Mouse (Mus musculus): ENCODE measurements around the gene Kcna2. TPM values are rescaled to one million over a fixed set of nuclear protein-coding genes. Genes with fewer than 3 reads are reported as not detected.

Kcna2 gene
- 1 to 10 TPM; 2.2 to 3.3 TPM for total RNA-seq (2021)
- long read RNA-seq, experiment 1, partial matches to known transcripts: 0 of 1 reads
- long read RNA-seq, experiment 1, other reads (novel, unspliced or antisense): 1 of 1 reads
- long read RNA-seq, experiment 2: 0 reads

DNA sequence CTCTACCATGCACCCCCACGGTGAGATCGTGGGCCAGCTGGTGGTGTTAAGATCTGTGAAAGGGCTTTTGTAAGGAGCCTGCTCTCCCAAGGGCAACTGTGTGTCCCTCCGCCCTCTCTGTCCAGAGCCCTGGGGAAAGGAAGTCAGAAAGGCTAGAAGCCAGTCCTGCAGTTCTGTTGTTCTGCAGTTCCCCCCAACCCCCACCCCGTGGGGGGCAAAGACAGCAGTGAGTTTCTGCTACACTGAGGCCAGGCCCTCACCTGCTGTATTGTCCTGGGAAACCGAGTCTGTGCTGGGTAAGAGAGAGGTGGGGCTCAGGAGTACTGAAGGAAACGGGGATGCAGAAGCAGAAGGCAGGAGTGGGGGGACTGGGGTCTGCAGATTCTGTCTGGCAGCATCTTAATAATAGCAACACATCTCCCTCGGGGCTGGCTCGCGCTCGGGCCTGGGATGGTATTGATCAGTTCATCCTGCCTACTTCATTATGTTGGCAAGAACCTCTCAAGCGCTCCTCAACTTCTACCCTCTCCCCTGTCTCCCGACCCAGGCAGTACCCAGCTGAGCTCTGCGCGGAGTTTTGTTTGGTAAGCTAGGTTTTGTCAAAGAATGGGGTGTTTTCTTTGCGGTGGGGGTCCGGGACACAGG lies at the start of gene Kcna2:
Kcna2 (plus strand) TSS at position 336 of the 645 bp plus-strand sequence.
- intact Hi-C loops (cut with DNase I; ENCODE audit: low total_unique reads): no loop called here

DNA sequence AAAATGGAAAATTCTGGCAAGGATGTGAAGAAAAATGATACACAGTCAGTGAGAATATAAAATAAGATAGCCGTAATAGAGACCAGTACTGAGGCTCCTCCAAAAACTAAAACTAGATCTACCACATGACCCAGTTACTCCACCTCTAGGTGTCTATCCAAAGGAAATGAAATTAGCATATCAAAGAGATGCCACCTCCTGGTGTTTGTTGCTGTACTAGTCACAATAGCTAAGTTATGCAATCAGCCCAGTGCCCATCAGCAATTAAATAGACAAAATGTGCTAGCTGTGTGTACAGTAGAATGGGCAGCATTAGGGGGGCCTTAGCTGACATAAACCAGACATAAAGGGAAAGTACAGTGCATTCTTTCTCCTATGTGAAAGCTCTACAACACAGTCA lies 39.5 kb upstream of the Kcna2 start:
- no peak for DNase-seq
- intact Hi-C loops (cut with DNase I; ENCODE audit: low total_unique reads): no loop called here

More for the DNA sequence above, at the start of gene Kcna2:
- DNase-seq: no peak

GRCm38 (mm10) chr3:107062771-107063170 lies 38.2 kb upstream of the Kcna2 start:
- intact Hi-C loops (cut with DNase I; ENCODE audit: low total_unique reads): no loop called here
- no peak for DNase-seq

DNA sequence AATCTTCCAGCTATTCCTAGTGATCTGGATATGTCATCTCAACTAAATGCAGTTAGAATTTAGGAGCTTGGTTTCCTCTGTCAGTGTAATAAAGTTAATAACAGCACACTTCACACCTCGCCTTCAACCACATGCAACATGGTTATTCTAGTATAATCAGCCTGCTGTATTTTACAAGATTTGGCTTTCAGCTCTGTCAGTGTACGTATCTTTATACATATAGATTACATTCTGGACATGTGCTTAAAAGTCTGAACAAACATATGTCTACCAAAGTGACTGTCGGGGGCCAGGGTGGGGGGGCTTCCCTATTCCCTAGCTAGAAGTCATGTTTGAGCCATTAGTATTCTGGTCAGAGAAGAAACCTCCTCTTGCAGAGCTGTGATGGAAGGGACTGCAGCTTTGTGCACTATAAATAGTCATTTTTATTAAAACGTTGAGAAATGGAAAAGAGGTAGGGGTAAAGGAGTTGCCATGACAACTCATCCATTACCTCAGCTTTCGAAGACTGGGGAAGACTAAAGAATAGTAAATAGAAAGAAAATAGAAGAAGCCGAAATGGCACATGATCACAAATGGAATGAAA lies 35.3 kb upstream of the Kcna2 start:
- DNase-seq: no peak
- intact Hi-C loops (cut with DNase I; ENCODE audit: low total_unique reads): no loop called here

GRCm38 (mm10) chr3:107066165-107066850 lies 34.6 kb upstream of the Kcna2 start:
- intact Hi-C loops (cut with DNase I; ENCODE audit: low total_unique reads): no loop called here
- no peak for DNase-seq

DNA sequence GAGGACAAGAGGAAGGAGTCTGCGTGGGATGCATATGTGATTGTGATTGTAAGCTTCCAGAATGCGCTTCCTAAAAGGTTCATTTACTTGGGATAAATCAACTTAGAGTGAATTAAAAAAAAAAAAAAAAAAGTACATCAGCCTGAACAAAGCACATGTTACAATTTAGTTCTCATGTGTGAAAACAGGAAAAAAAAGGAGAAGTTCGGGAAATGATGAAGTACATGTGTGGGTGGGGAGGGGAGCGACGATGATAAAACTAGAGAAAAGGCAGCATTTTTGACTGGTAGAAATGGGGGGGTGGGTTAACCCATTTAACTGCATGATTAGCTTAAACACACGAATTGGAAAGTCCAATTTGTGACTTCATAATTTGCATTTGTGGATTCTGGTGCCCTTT lies 33.7 kb upstream of the Kcna2 start:
- intact Hi-C loops (cut with DNase I; ENCODE audit: low total_unique reads): no loop called here
- DNase-seq: no peak

DNA sequence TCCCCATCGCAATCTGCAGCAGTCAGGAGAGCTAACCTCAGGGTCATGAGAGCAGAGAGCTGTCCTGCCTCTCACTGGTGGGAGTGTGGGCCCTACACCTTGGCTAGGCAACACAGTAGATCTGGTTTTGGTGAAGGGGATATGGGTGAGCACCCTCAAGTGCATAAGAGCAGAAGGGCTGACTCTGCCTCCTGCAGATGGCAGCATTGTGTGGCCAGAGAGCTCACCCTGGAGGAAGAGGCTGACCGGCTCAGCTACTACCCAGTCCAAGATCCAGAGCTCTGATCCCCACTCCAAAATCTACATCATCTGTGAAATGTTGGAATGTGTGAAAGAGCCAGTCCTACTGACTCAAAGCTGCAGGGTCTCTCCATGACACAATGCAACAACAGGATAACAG lies 27.1 kb upstream of the Kcna2 start:
- intact Hi-C loops (cut with DNase I; ENCODE audit: low total_unique reads): no loop called here
- DNase-seq: no peak

GRCm38 (mm10) chr3:107075705-107076104 lies 25.2 kb upstream of the Kcna2 start:
- DNase-seq: no peak
- intact Hi-C loops (cut with DNase I; ENCODE audit: low total_unique reads): no loop called here

DNA sequence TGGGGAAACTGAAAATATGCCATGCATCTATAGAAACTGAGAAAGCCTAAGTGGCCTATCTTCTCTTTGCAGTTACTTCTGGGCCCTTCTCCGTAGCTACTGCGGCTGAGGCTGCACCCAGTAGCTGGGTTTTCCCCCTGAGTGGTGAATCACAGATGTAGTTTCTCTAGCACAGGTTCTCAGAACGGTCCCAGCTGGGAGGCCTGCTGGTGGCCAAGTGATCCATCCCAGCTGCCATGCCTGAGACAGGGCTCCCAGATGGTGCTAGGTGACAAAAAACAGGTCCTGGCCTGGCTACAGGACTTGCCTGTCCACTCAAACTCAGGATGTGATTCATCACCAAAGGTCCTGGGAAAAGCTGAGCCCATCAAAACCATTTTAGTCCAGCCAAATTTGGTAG lies 24.3 kb upstream of the Kcna2 start:
- intact Hi-C loops (cut with DNase I; ENCODE audit: low total_unique reads): no loop called here
- DNase-seq: no peak

DNA sequence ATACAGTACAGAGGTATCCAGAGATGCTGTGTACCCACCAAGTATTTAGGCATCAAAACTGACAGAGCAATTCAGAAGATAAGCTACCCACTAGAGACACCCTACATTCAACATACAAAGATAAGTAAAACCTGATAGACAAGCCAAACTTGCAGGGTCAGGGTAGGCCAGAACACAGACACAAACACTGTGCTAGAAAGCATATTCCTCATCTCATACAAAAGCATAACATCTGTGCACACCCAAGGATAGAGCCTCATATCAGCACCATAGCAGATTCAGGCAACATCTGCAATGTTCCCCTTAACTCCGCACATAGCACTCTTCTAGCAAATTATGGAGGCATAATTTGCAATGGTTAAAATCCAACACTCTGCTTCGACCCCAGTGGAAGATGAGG lies 23.8 kb upstream of the Kcna2 start:
- intact Hi-C loops (cut with DNase I; ENCODE audit: low total_unique reads): no loop called here
- no peak for DNase-seq

- intact Hi-C loops (cut with DNase I; ENCODE audit: low total_unique reads): no loop called here
These were observed 20.1 kb upstream of the Kcna2 start for GRCm38 (mm10) chr3:107080803-107081202.

DNA sequence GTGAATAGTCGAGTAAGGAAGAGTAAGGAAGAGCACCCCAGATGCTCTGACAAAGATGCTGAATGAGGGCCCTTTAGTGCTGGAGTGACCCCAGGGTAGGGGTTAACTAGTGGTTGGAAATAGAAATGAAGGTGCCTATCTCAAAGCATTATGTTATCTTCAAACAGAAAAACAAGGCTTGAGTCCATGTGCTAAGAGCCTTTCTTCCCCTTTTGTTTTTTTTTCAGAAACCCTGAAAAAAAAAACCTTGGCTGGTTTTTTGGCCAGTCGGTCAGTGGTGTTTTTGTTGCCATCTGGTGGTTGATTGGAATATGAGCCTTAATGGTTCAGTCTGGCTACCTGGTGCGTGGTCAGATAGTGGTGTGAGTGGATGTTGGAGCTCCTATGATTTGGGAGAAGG lies 19.7 kb upstream of the Kcna2 start:
- intact Hi-C loops (cut with DNase I; ENCODE audit: low total_unique reads): no loop called here

More at GRCm38 (mm10) chr3:107080803-107081202, 20.1 kb upstream of the Kcna2 start:
- no peak for DNase-seq

DNA sequence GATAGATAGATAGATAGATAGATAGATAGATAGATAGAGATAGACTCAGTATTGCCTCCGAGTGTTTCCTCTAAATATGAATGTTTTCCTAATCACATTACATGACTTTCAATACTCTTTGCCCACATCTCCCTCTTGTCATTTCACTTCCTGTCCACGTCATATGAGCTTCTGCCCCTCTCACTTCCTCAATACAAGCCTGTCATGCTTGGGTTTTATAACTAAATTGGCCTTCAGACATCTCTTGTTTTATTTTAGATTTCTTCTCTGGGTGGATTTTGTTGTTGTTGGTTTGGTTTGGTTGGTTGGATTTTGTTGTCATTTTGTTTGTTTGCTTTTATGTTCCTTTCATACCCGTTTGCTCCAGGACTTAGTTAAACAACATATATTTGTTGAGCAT lies 16.4 kb upstream of the Kcna2 start:
- intact Hi-C loops (cut with DNase I; ENCODE audit: low total_unique reads): no loop called here
- DNase-seq: no peak

More for the DNA sequence above, 19.7 kb upstream of the Kcna2 start:
- DNase-seq: no peak

DNA sequence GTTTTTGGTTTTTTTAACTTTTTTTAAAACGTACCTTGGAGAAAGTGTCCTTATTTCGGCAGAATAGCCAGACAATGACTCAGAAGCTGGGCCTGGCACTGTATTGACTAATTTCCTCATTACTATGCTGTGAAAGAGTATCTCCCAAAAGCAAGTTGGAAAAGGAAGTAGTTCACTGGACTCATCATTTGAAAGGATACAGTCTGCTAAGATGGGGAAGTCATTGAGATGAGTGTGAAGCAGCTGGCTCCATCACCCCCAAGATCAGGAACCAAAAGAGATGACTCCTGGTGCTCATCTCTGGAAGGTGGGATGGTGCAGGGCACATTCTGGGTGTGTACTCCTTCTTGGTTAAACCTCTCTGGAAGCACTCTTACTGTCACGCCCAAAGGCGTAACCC lies 13.5 kb upstream of the Kcna2 start:
- intact Hi-C loops (cut with DNase I; ENCODE audit: low total_unique reads): no loop called here
- no peak for DNase-seq

GRCm38 (mm10) chr3:107088820-107089219 lies 12.1 kb upstream of the Kcna2 start:
- no peak for DNase-seq
- intact Hi-C loops (cut with DNase I; ENCODE audit: low total_unique reads): no loop called here

DNA sequence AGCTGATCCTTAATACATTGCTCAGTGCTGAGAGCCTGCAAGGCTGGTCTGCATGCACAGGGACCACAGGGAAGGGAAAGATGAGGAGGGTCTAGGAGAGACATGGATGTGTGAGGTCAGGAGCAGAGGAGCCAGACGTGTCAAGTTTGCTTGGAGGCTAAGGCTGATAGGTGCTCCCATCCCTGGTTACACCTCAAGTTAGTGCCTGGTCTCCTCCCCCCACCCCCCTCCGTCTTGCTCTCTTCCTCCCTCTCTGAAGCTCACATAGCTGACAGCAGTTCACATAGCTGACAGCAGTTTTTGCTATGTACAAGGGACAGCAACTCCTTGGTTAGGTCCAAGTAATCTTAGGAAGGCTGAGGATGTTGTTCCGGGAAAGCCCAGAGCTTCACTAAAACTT lies 11.5 kb upstream of the Kcna2 start:
- intact Hi-C loops (cut with DNase I; ENCODE audit: low total_unique reads): no loop called here
- no peak for DNase-seq

GRCm38 (mm10) chr3:107090001-107090400 lies 10.9 kb upstream of the Kcna2 start:
- intact Hi-C loops (cut with DNase I; ENCODE audit: low total_unique reads): loop anchor here (5.0 kb wide), 1 partner anchor 97 kb away; no protein-coding TSS in a partner anchor
- no peak for DNase-seq

DNA sequence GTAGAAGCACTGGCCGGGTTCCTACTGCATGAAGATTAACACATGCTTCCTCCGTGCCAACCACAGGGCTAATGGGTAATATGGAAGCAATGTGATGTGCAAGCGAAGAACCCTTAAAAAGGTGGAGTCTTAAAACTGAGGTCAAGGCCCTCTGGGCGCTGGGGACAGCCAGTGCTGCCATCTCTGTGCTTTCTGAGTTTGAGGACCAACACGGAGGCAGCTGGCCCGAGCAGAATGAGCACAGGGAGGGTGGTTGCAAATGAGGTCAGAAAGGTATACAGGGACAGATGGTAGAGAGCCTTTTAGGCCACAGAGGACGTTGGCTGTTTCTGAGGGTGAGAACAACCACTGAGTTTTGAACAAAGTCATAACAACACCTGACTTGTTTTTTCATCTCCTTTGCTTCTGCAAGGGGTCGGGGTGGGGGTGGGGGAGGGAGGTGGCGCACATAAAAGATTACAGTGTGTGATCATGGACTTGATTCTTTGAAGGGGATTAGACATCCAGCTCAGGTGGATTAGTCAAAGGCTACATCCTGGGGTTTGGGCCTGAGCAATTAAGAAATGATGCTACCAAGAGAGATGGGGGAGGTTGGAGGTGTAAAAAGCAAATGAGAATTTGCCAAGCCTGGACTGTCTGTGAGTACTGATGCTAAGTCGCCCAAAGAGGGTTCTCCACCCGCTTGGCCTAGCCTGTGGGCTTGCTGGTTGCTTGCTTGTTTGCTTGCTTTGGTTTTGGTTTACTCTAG lies 10.4 kb upstream of the Kcna2 start:
- no peak for DNase-seq
- intact Hi-C loops (cut with DNase I; ENCODE audit: low total_unique reads): loop anchor here (5.0 kb wide), 1 partner anchor 97 kb away; no protein-coding TSS in a partner anchor

- intact Hi-C loops (cut with DNase I; ENCODE audit: low total_unique reads): loop anchor here (2.0 to 5.0 kb wide), 2 partner anchors 55 to 93 kb away; no protein-coding TSS in a partner anchor
- no peak for DNase-seq
These were observed 6.9 kb upstream of the Kcna2 start for GRCm38 (mm10) chr3:107094028-107094427.

DNA sequence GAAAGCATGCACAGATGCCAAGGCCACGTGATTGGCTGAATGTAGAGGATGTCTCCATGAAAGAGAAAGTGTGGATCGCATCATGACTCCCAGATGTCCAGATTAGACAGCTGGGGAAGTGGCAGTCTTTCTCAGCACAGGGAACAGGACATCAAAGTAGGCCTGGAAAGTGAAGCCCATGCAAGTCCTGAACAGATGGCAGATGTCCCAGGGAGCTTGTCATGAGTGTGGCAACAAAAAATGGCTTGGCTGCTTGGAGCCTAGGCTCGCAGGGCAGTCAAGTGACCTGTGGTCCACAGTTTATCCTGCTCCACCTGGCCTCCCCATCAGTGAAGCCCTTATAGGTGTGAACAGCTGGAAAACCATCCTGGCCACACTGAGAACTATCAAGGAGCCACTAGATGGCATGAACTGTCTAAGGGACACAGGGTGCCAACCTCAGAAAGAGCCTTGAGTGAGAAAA lies 4.6 kb upstream of the Kcna2 start:
- intact Hi-C loops (cut with DNase I; ENCODE audit: low total_unique reads): no loop called here
- no peak for DNase-seq
